Mouse (Mus musculus) kidney, embryonic 16.5 days (tissue): ENCODE measurements at regions not wholly inside any gene's neighbourhood (a gene's known extent, or its start where the extent isn't known, plus 50 kb on each side); places are given as distances from the start of the nearest gene placed in this dataset.
"Not testable (repeated sequence)": the region's sequence is repeated elsewhere in the genome, so short reads cannot be mapped to it uniquely, and the experiment has no call there.

Source experiments
- ATAC-seq: fragments of 200-750 bp; cut with Nextera tagmentation; 2 replicates; pipeline ENCODE4 v1.8.0; 2017; ENCODE audit warnings: moderate TSS enrichment; ENCODE audit not compliant: low FRiP score, low TSS enrichment
- H3K27ac ChIP-seq: fragments of 300-500 bp; sonication (generic); 2 replicates; pipeline ENCODE4 v1.5.1; 2014; ENCODE audit warnings: low read length
- H3K27me3 ChIP-seq: fragments of 300-500 bp; sonication (generic); 2 replicates; pipeline ENCODE4 v1.6.1; 2014; ENCODE audit warnings: low read length, control low read depth, mixed read lengths; ENCODE audit not compliant: insufficient read depth
- H3K36me3 ChIP-seq: fragments of 300-500 bp; sonication (generic); 2 replicates; pipeline ENCODE4 v1.6.1; 2014; ENCODE audit warnings: low read length, control low read depth, mixed read lengths; ENCODE audit not compliant: insufficient read depth
- H3K4me1 ChIP-seq: fragments of 300-500 bp; sonication (generic); 2 replicates; pipeline ENCODE4 v1.6.1; 2014; ENCODE audit warnings: low read length, control low read depth, mixed read lengths; ENCODE audit not compliant: insufficient read depth
- H3K4me2 ChIP-seq: fragments of 300-500 bp; sonication (generic); replicated peaks from 2 replicates; pipeline ENCODE4 v1.6.1; 2014; ENCODE audit warnings: low read depth, low read length
- H3K4me3 ChIP-seq: fragments of 300-500 bp; sonication (generic); 2 replicates; pipeline ENCODE4 v1.5.1; 2014; ENCODE audit warnings: mild to moderate bottlenecking, low read length
- H3K9ac ChIP-seq: fragments of 300-500 bp; sonication (generic); replicated peaks from 2 replicates; pipeline ENCODE4 v1.6.1; 2014; ENCODE audit warnings: low read length
- H3K9me3 ChIP-seq: fragments of 300-500 bp; sonication (generic); 2 replicates; pipeline ENCODE4 v1.6.1; 2016; ENCODE audit warnings: low read length, control low read depth
- WGBS: fragments of 180-500 bp; shearing (Covaris S2); extraction: QIAGEN DNeasy Blood & Tissue Kit; methylation state at CpG from one replicate; pipeline ENCODE4 v1.1.7; 2014; 5-methylcytosine and 5-hydroxymethylcytosine counted together

DNA sequence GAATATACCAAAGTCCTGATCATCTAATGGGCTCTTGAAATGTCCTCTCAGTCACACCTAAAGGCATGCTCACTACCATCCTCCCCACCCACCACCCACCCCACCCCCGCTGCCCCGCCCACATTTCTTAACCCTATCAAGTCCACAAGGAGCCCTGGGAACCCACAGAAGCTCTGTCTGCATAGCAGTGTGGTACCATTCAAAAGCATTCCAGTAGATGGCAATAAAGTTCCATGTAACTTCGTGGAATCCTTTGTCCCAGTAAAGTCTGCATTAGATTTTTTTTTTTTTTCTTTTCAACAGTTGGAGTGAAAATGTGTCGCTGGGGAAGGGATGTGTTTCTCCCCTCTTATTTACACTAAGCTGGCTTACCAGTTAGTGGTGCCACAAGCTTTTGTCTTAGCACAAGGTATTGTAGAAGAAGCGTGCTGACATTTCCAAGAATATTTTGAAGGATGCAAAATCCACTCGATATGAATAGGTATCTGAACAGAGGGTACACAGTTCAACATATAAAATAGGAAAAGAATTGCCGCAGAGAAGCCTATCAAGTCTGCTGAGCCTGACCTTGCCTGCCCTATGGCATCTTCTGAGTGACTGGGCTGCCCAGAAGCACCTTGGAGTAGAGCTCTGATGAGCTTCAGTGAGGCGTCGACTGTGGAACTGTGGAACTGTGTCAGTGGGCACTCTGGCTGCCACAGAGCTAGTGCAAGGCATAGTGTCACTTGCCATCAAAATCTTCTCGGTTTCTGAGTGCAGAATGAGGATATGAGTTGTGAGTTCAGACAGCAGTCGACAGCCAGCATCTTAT, 199.0 kb downstream of the Zfp619 start:
- 22% methylated on average over 11 of the region's 11 CpGs for WGBS
- H3K4me3 ChIP-seq: no peak overlapping the region

DNA sequence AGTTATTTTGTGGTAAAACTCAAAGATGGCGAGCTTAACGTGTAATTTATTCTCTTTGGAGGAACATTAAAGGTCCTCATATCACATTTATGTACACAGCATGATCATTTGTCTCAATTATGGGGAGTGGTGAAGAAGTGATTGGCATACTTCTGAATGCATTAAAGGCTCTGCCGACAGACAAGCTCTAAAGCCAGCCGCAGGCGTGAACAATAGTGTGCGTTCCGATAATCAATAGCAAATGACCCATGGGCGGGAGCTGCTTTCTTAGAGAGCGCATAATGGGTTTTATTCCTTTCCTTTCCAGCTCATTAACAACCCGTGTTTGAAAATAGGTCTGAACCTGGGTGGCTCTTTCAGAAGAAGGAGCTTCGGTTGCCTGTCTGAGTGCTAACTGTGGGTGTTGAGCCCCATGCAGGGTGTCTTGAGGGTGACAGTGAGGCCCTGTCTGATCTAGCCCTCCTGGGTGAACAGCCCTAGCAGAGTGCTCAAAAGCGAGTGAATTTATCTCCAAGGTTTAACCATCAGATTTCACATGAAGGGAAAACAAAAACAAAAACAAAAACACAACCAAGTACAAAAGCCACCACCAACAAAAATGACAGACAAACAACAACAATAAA, 210.5 kb downstream of the Zfp619 start:
- H3K9ac ChIP-seq: no peak overlapping the region
- no peak overlapping the region for H3K27ac ChIP-seq
- no peaks in the 10 kb centered on the region for H3K4me1 ChIP-seq
- H3K9me3 ChIP-seq: no peaks in the 10 kb centered on the region
- H3K4me2 ChIP-seq: no peak overlapping the region
- no peak for ATAC-seq
- WGBS: 68% methylated on average over 12 of the region's 12 CpGs
- no peaks in the 10 kb centered on the region for H3K27me3 ChIP-seq
- no peak overlapping the region for H3K4me3 ChIP-seq
- H3K36me3 ChIP-seq: no peaks in the 10 kb centered on the region

More for the DNA sequence above, 199.0 kb downstream of the Zfp619 start:
- Histone ChIP-seq H3K27ac (no peak overlapping the region), H3K9ac (no peak overlapping the region), H3K9me3 (no peaks in the 10 kb centered on the region), H3K4me2 (no peak overlapping the region), H3K27me3 (no peaks in the 10 kb centered on the region), H3K36me3 (no peaks in the 10 kb centered on the region), H3K4me1 (no peaks in the 10 kb centered on the region)
- peak; percentile 69; the same call in 1 of the 2 replicates for ATAC-seq

DNA sequence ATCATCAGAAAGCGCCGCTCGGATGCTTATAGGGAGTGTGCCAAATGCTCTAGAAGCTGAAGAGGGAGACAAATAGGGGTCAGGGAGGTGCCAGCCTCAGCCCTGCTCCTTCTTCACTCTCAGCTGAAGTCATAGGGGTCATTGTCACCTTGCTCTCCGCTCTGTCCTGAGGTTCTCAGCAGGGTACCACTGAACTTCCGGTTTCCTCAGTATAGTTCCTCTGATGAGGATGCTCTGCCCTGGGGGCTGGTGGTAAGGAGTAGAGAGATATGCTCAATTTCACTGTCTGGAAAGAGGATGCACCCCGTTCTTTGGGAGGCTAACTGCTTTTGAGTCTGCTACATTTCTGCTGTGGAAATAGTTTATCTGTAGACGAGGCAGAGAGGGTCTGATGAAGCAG, 211.4 kb downstream of the Zfp619 start:
- H3K27me3 ChIP-seq: no peaks in the 10 kb centered on the region
- no peaks in the 10 kb centered on the region for H3K9me3 ChIP-seq
- ATAC-seq: no peak
- H3K4me1 ChIP-seq: no peaks in the 10 kb centered on the region
- H3K4me3 ChIP-seq: no peak overlapping the region
- no peaks in the 10 kb centered on the region for H3K36me3 ChIP-seq
- no peak overlapping the region for H3K9ac ChIP-seq
- no peak overlapping the region for H3K4me2 ChIP-seq
- H3K27ac ChIP-seq: no peak overlapping the region
- 71% methylated on average over 7 of the region's 7 CpGs for WGBS

DNA sequence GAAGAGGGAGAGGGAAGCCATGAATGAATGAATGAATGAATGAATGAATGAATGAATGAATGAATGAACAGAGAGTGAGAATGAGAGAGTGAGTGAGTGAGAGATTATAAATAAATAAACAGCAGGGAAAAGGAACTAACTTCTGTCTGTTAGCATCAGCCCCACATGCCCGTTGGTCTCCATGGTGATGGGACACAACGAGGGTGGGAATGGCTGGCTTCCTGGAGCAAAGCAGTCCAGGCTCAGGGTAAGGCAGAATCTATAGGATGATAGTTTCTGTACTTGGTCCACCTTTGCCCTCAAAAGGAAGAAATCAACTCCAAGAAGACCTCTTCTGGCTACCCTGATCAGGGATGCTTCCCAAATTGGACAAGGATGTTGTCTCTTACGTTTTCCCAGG, 212.2 kb downstream of the Zfp619 start:
- Histone ChIP-seq H3K4me1 (no peaks in the 10 kb centered on the region), H3K36me3 (no peaks in the 10 kb centered on the region), H3K4me3 (no peak overlapping the region), H3K27ac (no peak overlapping the region), H3K27me3 (no peaks in the 10 kb centered on the region), H3K9me3 (no peaks in the 10 kb centered on the region), H3K4me2 (no peak overlapping the region), H3K9ac (no peak overlapping the region)
- 53% methylated on average over 3 of the region's 3 CpGs for WGBS
- ATAC-seq: no peak

DNA sequence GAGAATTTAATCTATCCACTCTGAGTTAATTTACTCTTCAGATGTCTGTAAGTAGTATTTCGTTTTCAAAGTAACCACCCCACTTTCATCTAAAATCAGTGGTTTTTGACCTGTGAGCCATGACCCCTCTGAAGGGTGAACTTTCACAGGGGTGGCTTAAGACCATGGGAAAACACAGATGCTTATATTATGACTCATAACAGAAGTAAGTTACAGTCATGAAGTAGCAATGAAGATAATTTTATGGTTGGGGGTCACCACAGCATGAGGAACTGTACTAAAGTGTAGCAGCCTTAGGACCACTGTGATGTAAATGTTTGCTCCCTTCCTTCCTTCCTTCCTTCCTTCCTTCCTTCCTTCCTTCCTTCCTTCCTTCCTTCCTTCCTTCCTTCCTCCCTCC, 215.2 kb downstream of the Zfp619 start:
- no peaks in the 10 kb centered on the region for H3K27me3 ChIP-seq
- no peak overlapping the region for H3K4me2 ChIP-seq
- H3K4me1 ChIP-seq: no peaks in the 10 kb centered on the region
- H3K27ac ChIP-seq: no peak overlapping the region
- no peak overlapping the region for H3K9ac ChIP-seq
- WGBS: 55% methylated on average over 1 of the region's 1 CpGs
- H3K9me3 ChIP-seq: no peaks in the 10 kb centered on the region
- ATAC-seq: no peak
- H3K4me3 ChIP-seq: no peak overlapping the region
- H3K36me3 ChIP-seq: no peaks in the 10 kb centered on the region

DNA sequence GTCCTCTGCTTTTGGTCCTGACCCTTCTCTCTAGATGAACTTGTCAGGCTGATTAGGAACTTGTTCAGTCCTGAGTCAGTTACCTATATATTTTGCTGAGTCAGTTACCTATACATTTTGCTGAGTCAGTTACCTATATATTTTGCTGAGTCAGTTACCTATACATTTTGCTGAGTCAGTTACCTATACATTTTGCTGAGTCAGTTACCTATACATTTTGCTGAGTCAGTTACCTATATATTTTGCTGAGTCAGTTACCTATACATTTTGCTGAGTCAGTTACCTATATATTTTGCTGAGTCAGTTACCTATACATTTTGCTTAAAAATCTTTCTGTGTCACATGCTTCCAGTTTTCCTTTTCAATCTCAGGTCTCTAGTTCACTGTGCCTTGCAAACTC, 230.8 kb downstream of the Zfp619 start:
- H3K36me3 ChIP-seq, H3K27me3 ChIP-seq, H3K9me3 ChIP-seq, H3K4me3 ChIP-seq, H3K27ac ChIP-seq, H3K9ac ChIP-seq, ATAC-seq, H3K4me2 ChIP-seq, H3K4me1 ChIP-seq: not testable (repeated sequence)

DNA sequence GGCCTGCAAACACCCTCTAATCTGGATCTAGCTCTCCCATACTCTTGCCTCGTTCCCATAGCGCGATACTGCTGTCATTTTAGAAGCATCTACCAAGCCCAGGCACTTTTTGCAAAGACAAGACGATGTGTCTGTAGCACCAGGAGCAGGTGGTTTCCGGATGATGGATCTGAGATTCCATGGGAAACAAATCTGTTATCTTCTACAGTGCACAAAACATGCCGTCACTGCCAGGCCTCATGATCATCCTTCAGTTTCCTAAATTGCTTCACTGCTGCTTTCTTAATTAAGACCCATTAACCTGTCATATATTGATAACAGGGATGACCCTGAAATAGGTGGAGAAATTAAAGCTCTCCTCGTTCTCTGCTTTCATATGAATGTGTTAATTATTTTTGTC, 232.9 kb downstream of the Zfp619 start:
- H3K4me2 ChIP-seq: no peak overlapping the region
- 86% methylated on average over 7 of the region's 7 CpGs for WGBS

DNA sequence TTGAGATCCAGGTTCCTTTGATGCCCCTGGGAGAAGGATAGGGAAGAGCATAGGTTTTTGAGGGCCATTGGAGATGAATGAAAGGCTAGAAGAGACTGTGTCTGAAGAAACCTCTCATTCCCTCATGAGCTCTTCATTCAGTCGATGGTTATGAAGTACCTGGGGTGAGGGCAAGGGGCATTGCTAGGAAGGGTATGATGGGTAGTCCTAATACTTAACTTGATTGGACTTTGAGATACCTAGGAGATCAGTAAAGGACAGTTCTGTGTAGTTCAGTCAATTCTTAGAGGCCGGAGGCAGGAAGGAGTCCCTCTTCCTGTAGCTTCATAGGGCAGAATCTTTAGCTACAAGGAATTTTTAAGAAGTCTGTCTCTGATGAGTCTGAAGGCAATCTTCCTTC, 246.8 kb downstream of the Zfp619 start:
- no peak overlapping the region for H3K9ac ChIP-seq
- WGBS: 80% methylated on average over 2 of the region's 2 CpGs
- H3K9me3 ChIP-seq: no peaks in the 10 kb centered on the region
- H3K36me3 ChIP-seq: no peaks in the 10 kb centered on the region
- ATAC-seq: no peak
- no peaks in the 10 kb centered on the region for H3K4me1 ChIP-seq
- H3K27ac ChIP-seq: no peak overlapping the region
- H3K4me2 ChIP-seq: no peak overlapping the region
- H3K27me3 ChIP-seq: no peaks in the 10 kb centered on the region
- H3K4me3 ChIP-seq: no peak overlapping the region

More for the DNA sequence above, 232.9 kb downstream of the Zfp619 start:
- no peak for ATAC-seq
- H3K9ac ChIP-seq: no peak overlapping the region
- H3K36me3 ChIP-seq: no peaks in the 10 kb centered on the region
- no peaks in the 10 kb centered on the region for H3K4me1 ChIP-seq
- no peaks in the 10 kb centered on the region for H3K27me3 ChIP-seq
- H3K4me3 ChIP-seq: no peak overlapping the region
- H3K9me3 ChIP-seq: no peaks in the 10 kb centered on the region
- no peak overlapping the region for H3K27ac ChIP-seq

DNA sequence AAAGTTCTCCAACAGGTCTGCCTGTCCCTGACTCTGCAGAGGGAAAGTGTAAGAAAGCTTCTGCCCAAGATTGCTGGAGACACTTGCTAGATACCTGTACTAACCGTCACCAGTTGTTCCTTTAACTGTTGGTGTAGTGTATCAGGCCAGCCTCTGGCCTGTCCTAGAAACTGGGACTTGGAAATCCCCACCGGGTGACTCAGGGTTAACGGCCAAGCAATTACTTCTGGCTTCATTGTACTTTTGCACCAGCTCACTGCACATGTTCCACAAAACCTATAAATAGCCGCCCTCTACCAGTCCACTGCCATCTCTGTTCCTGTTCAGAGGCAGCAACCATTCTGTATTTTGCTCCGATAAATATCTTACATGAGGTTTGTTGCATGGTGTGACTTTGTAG, 247.5 kb downstream of the Zfp619 start:
- Histone ChIP-seq H3K27ac (peak overlapping the region; percentile 29; the same call in 1 of the 2 replicates), H3K4me2 (no peak overlapping the region), H3K4me1 (no peaks in the 10 kb centered on the region), H3K9me3 (no peaks in the 10 kb centered on the region), H3K36me3 (no peaks in the 10 kb centered on the region), H3K9ac (no peak overlapping the region), H3K27me3 (no peaks in the 10 kb centered on the region), H3K4me3 (no peak overlapping the region)
- ATAC-seq: peak; percentile 70; the same call in 1 of the 2 replicates
- WGBS: 56% methylated on average over 5 of the region's 5 CpGs

DNA sequence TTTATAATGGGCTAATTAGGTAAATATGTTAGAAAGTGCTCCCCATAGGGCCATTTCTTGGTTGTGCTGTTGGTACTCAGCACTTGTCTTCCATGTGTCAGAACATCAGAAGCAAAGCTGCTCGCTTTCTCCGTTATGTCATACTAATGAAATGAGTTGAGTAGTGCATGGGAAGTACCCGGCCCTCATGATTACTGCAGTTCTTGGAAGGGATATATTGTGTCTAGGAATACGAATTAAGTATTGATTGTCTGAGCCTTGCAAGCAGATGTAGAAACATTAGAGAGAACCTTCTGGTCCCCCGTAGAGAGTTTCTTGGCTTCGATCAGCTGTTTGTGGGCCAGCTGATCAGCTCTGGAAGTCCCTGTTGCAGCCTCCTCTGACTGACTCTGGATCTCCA, 255.7 kb downstream of the Zfp619 start:
- Histone ChIP-seq H3K27me3 (no peaks in the 10 kb centered on the region), H3K4me3 (no peak overlapping the region), H3K27ac (no peak overlapping the region), H3K36me3 (no peaks in the 10 kb centered on the region), H3K9me3 (no peaks in the 10 kb centered on the region), H3K9ac (no peak overlapping the region), H3K4me2 (no peak overlapping the region), H3K4me1 (no peaks in the 10 kb centered on the region)
- no peak for ATAC-seq
- 96% methylated on average over 6 of the region's 6 CpGs for WGBS
